Mouse (Mus musculus) erythroblast, embryonic 14.5 days (primary cell): ENCODE results near the gene Taf8.

Experiments
- GATA1 ChIP-seq: IDR thresholded peaks from 2 replicates; pipeline ENCODE4 v1.6.1; 2012; ENCODE audit warnings: low read length, inconsistent platforms, mixed read lengths
- TAL1 ChIP-seq: IDR thresholded peaks from 3 replicates; pipeline ENCODE4 v1.6.1; 2012; ENCODE audit warnings: low read length, inconsistent platforms, mixed read lengths

DNA sequence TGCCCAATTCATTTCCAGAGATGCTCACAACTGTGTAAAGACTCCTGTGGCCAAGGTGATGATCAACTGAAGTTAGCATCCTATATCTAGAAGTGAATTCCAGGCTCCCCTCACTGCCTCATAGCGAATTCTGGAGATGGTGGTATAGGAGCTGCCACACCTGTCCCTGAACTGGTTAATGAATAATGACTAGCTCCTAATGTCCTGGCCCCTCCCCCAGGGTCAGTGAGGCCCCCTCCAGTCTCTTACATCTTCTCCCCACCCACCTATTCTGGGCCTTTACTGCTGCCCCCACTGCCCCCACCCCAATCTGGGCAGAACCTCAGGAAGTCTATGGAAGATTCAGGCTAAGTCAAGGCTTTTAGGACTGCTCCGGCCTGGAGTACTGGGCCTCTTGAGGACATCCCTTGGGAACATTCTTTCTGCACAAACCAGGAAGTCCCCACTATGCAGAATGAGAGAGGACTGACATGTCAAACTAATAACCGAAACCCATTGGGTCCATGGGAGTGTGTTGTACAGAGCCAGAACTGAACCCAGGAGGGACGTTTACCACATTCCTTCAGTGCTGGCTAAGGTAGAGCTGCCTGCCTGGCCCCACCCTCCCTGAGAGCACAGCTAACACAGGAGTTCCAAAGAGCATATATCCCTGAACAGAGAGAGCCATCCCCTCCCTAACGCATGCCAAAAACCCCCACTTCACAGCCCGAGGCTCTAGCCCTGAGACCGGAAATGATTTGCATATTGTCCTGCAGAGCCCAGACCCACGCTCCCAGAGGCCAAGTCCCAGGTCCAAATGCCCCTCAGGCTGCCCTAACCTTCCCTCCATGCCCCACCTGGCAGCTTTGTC lies 53.3 kb downstream of the Taf8 start:
- TF ChIP-seq GATA1 (no peak), TAL1 (no peak)
